Mouse (Mus musculus) macrophage (primary cell): Measurements from ENCODE around the gene Trmo. TPM values are rescaled to one million over a fixed set of nuclear protein-coding genes. Genes with fewer than 3 reads are reported as not detected.
A peak's percentile ranks its signal among the peaks of the same experiment; 100 is the strongest.

Experiments
- H3K27ac ChIP-seq: fragments of 350-480 bp; formaldehyde crosslinking; 2 replicates; pipeline ENCODE4 v1.9.0; 2021
- H3K36me3 ChIP-seq: fragments of 350-480 bp; formaldehyde crosslinking; 2 replicates; pipeline ENCODE4 v1.9.0; 2021; ENCODE audit errors: inconsistent target
- H3K4me3 ChIP-seq: fragments of 350-480 bp; formaldehyde crosslinking; 2 replicates; pipeline ENCODE4 v1.9.0; 2021; ENCODE audit errors: inconsistent target
- H3K79me2 ChIP-seq: fragments of 350-480 bp; formaldehyde crosslinking; 2 replicates; pipeline ENCODE4 v1.9.0; 2021; ENCODE audit errors: inconsistent target
- WGBS: methylation state at CpG from one replicate; pipeline ENCODE4 v1.1.7; 2026; ENCODE audit warnings: inconsistent platforms; ENCODE audit not compliant: missing documents; 5-methylcytosine and 5-hydroxymethylcytosine counted together
- polyA plus RNA-seq: library from polyadenylated mRNA; stranded (reverse); fragments of 250-400 nt; gene quantifications from 3 replicates; pipeline ENCODE4 v1.2.4, GENCODE M21; 2018; ENCODE audit warnings: inconsistent platforms

The Trmo gene
- polyA plus RNA-seq, 1 experiment from 2014 or later, result 3.9 TPM

DNA sequence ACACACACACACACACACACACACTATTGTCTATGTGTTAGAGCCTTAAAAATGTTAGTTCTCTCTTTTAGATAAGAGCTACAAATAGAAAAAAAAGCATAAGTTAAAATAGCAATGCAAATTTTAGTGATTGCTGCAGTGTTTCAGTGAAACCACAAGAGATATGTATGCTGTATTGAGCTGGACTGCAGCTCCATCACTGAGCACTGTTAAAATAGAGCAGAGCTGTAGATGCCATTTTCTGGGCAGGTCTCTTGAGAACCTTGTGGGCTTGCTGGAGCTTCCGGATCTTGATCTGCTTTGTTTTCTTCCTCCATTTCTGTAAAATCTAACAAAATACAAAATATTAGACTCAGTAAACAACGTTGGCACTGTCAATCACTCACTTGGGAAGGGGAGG is 5.2 kb upstream of the Trmo start:
- Histone ChIP-seq H3K79me2 (no peaks in the 10 kb centered on the region), H3K36me3 (no peaks in the 10 kb centered on the region), H3K27ac (no peak overlapping the region), H3K4me3 (no peak overlapping the region)
- 100% methylated on average over 2 of the region's 2 CpGs for WGBS

DNA sequence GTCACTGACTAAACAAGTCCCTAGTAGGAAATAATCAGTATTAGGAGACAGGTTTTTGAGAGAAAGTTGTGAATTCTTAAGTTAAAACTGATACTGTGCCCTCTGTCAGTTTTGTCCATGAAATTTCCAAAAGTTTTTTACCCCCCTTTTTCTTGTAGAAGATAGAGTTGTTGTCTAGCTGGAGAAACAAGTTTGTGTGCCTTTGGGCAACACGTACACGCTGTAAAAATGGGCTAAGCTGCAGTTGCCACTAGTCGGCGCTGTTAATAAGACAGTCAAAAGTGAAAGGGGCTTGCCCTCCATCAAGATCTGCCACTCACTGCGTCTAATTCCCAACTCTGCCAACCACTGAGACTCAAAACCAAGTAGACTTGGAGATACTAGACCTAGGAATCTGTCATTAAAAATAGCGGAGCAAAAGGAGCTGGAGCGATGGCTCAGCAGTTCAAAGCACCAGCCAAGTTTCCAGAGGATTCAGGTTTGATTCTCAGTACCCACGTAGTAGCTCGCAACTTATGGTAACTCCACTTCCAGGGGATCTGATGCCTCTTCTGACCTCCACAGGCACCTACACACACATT is 1.2 kb upstream of the Trmo start:
- H3K36me3 ChIP-seq, result peaks cover 5% of the 10 kb centered on the region; the same call in 1 of the 2 replicates

DNA sequence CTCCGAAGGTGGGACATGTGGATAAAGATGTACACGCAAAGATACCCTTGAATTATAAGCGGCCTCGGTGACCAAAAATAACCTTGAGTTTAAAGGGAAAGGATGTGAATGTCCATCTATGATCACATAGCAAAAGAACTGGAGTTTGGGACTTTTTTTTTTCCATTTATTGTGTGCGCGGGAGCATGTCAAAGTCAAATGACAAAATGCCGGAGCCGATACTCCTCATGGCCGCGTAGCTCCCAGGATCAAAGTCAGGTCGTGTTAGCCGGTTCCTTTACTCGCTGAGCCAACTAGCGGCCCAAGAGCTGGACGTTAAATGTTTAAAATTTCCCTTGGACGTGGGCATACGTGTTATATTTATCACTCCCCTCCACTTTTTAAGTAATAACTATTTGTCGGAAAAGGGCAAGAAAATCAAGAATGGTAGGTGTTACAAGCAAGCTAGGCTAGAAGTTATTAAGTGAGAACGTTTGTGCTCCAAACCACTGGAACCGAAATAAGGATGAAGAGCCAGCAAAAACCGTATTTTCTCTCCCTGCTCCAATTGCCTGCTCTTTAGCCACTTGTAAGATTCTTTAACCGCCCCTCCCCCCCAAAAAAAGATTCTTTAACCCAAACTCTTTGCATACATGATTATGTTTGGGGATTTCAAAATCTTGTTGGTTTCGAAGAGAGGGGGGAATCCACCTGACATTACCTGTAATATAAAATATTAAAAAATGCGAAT is 540 bp upstream of the Trmo start:
- H3K36me3 ChIP-seq, result peaks cover 9% of the 10 kb centered on the region; the same call in 1 of the 2 replicates
- H3K27ac ChIP-seq, result peak overlapping the region; percentile 90
- WGBS, result under 1% methylated on average over 24 of the region's 24 CpGs
- peaks cover 25% of the 10 kb centered on the region for H3K79me2 ChIP-seq
- H3K4me3 ChIP-seq, result peak overlapping the region; percentile 79

More for the DNA sequence above, 1.2 kb upstream of the Trmo start:
- H3K4me3 ChIP-seq, result peak overlapping the region; percentile 79
- H3K79me2 ChIP-seq, result peaks cover 25% of the 10 kb centered on the region
- H3K27ac ChIP-seq, result peak overlapping the region; percentile 90
- WGBS, result 16% methylated on average over 9 of the region's 9 CpGs

DNA sequence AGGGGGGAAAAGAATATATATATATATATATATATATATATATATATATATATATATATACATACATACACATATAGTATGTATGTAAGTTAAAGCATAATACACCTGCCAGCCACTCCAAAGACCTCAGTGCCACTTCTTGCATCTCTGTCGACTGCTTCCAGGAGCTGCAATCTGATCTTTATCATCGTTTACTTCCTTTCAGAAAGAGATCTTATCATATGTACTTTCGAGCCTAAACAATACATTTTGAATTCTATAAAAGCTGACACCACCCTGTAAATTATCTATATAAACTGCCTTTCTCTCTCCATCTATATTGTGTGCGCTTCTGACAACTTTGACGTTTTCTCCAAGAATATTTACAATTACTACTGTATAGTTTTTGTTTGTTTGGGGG is 681 bp downstream of the Trmo start:
- H3K79me2 ChIP-seq, result peaks cover 25% of the 10 kb centered on the region
- WGBS, result 0% methylated on average over 5 of the region's 5 CpGs
- H3K27ac ChIP-seq, result peak overlapping the region; percentile 90
- H3K36me3 ChIP-seq, result peaks cover 19% of the 10 kb centered on the region; the same call in 1 of the 2 replicates
- peak overlapping the region; percentile 79 for H3K4me3 ChIP-seq

DNA sequence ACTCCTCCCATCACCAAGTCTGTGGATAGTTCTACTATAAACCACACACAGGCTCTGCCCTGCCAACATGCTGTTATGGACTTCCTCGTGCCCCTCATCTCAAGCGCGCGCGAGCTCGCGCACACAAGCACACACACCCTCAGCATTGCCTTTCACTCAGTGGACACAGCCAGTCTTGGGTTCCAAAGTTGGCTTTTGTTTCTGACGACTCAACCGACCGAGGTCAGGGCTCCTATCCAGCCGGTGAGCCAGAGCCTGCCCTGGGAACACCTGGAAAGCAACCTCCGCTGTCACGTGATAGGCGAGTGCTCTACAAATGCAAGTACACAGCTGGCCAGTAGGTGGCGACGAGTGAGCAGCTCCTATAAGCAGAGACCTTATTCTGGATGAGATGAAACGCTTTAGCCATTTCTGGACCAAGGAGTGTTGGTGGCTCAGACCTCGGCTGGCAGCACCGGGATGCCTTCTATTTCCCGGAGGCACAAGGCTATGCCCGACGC is 14.3 kb downstream of the Trmo start:
- H3K36me3 ChIP-seq, result peaks cover 39% of the 10 kb centered on the region; the same call in 1 of the 2 replicates
- 26% methylated on average over 22 of the region's 22 CpGs for WGBS

DNA sequence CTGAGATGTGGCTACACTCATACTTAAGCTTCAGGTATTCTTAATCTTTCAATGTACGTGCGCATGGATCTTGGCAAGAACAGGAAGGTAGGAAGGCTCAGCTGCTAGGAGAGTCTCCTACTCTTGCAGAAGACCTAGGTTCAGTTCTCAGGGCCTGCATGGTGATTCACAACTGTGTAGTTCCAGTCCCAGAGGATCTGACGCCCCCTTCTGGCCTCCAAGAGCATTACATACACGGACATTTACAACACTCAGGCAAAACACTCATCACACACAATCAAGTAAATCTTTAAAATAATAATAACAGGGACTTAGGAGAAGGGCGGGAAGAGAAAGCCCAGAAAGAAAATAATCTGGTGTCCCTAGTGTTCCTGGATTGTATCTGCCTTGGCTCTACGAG is 14.8 kb downstream of the Trmo start:
- peaks cover 34% of the 10 kb centered on the region; the same call in 1 of the 2 replicates for H3K36me3 ChIP-seq
- 61% methylated on average over 6 of the region's 6 CpGs for WGBS
- H3K4me3 ChIP-seq, result no peak overlapping the region
- H3K27ac ChIP-seq, result no peak overlapping the region
- no peaks in the 10 kb centered on the region for H3K79me2 ChIP-seq

More for the DNA sequence above, 14.3 kb downstream of the Trmo start:
- H3K4me3 ChIP-seq, result no peak overlapping the region; the same call in 1 of the 2 replicates
- H3K79me2 ChIP-seq, result no peaks in the 10 kb centered on the region
- no peak overlapping the region for H3K27ac ChIP-seq

DNA sequence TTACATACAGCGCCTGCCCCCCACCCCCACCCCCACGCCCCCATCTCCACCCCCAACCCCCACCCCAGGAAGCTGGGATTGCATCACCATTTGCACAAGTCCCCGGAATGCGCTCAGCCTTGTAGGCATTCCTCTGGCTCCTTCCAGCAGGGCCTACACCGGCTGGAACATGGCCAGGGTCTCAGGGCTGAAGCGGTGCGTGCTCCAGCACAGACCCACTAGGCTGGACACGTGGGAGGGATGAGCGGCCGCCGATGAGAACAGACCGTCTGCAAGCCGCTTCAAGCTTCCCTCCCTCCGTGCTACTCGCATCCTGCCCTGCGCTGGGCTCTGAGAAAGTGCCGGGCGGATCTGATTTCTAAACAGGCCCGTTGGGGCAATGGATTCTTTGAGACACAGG is 18.2 kb downstream of the Trmo start:
- H3K4me3 ChIP-seq, result no peak overlapping the region
- WGBS, result 15% methylated on average over 16 of the region's 19 CpGs

DNA sequence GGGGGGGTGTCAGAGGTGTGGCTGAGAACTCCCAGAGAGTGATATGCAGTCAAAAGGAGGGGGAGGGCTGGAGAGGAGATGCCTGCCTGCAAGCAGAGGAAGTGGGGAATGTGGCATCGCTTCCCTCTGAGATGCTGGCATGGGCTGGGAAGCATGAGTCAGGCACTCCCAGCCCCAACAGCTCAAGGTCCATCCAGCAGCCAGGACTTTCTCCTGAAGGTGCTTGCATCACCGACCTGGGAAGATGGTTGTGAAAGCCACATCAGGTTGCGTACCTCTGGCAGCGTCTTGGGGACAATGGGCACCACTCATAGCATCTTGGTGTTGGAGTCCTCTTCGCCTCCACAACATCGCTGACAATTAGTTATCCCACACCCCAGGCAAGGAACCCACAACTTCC is 18.8 kb downstream of the Trmo start:
- 40% methylated on average over 6 of the region's 6 CpGs for WGBS
- no peak overlapping the region for H3K4me3 ChIP-seq

More for the DNA sequence above, 18.2 kb downstream of the Trmo start:
- H3K79me2 ChIP-seq, result no peaks in the 10 kb centered on the region
- H3K36me3 ChIP-seq, result no peaks in the 10 kb centered on the region; the same call in 1 of the 2 replicates
- H3K27ac ChIP-seq, result no peak overlapping the region

DNA sequence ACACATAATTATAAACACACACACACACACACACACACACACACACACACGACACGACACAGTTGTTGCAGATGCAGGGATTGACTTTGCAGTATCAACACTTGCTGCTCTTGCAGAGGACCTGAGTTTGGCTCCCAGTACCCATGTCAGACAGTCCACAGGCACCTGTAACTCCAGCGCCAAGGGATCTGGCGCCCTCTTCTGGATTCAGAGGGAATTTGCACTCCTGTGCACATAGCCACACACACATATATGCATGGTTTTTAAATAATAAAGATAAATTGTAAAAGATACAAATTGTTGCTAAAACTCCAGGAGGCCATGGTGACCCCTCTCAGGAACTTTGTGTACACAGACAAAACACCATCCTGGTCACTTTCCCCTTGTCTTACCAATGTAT is 20.2 kb downstream of the Trmo start:
- H3K36me3 ChIP-seq, result no peaks in the 10 kb centered on the region
- H3K4me3 ChIP-seq, result no peak overlapping the region
- WGBS, result 65% methylated on average over 4 of the region's 4 CpGs
- H3K27ac ChIP-seq, result no peak overlapping the region
- H3K79me2 ChIP-seq, result no peaks in the 10 kb centered on the region

More for the DNA sequence above, 18.8 kb downstream of the Trmo start:
- Histone ChIP-seq H3K36me3 (no peaks in the 10 kb centered on the region), H3K79me2 (no peaks in the 10 kb centered on the region), H3K27ac (no peak overlapping the region)

DNA sequence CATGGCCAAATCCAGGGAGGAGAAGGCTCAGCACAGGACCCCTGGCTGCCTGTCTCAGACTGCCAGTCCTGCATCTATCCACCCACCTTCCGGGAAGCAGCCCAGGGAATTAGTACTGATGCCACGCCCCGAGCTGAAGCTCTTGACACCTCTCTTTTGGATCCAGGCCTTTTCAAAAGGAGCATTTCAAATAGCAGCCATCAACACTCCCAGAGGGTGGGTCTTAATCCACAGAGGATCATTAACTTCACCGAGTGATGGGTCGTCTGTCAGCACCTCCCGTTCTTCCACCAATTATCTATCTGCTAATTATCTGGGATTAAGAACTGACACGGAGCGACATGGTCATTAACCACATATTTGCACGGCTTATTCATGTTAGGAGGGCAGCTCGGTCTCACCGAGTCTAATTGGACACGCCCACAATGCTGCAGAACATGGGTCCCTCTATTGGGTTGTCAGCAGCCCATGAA is 21.7 kb downstream of the Trmo start:
- no peaks in the 10 kb centered on the region for H3K36me3 ChIP-seq
- no peaks in the 10 kb centered on the region for H3K79me2 ChIP-seq
- 35% methylated on average over 12 of the region's 12 CpGs for WGBS
- no peak overlapping the region for H3K4me3 ChIP-seq
- H3K27ac ChIP-seq, result no peak overlapping the region

DNA sequence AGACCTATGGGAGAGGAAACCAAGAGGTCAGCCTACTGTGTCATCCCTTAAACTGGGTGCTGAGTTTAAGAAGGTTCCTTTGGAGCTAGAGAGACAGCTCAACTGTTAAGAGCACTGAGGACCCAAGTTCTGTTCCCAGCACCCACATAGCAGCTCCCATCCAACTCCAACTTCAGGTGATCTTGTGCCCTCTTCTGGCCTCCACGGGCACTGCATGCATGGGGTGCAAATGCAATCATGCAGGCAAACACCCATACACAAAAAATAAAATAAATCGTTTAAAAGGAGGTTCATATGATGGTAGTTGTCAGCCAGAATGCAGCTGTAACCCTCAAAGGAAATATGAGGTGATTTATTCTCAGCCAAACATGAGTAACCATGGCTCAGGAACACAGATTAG is 24.9 kb downstream of the Trmo start:
- Histone ChIP-seq H3K27ac (no peak overlapping the region), H3K4me3 (no peak overlapping the region), H3K79me2 (no peaks in the 10 kb centered on the region), H3K36me3 (no peaks in the 10 kb centered on the region)
- 94% methylated on average over 2 of the region's 2 CpGs for WGBS

DNA sequence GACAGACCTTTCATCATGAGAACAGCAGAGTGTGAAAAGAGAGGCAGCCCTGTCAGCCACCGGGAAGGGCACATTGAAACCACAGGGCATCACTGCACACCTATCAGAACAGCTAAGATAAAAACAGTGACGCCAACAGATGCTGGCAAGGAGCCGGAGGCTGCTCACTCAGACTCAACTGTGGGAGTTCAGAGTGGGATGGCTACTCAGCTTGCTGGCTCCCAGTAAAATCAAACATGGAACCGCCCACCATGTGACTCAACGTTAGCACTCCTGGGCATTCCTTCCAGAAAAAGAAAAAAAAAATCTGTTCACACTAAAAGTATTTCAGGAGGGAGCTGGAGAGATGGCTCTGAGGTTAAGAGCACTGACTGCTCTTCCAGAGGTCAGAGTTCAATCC is 28.0 kb downstream of the Trmo start:
- no peak overlapping the region for H3K4me3 ChIP-seq
- 83% methylated on average over 5 of the region's 5 CpGs for WGBS
- no peak overlapping the region for H3K27ac ChIP-seq
- no peaks in the 10 kb centered on the region for H3K36me3 ChIP-seq
- no peaks in the 10 kb centered on the region for H3K79me2 ChIP-seq

DNA sequence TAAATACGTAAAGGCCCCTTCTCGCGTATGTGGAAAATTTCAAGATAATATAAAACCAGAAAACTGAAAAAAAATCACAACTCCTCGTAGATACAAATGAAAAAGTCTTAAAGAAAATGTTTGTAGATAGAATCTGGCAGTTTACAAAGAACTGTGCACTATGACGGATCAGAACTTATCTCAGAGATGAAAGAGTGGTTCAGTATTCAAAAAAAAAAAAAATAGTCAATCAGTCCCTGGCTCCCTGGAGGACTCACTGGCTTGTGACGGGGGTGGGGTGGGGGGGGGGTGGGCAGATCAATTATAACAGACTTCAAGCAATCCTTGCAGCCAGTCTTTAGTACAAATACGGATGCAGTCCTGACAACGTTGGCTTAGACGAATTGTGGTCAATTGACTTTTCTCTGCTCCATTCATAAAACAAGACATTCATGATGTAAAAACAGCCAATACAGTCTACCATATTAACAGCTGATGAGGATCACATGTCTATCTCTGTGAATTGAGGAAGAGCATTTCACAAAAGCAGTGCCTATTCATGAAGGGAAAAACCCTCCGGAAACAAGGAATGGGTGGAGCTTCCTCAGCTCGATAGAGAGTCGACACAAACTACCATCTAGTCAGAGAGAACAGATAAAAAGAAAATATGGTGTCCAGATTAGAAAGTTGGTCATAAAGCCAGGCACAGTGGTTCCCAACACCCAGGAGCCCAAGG is 29.5 kb downstream of the Trmo start:
- H3K79me2 ChIP-seq, result no peaks in the 10 kb centered on the region
- H3K4me3 ChIP-seq, result no peak overlapping the region
- WGBS, result 79% methylated on average over 12 of the region's 12 CpGs
- H3K36me3 ChIP-seq, result no peaks in the 10 kb centered on the region
- H3K27ac ChIP-seq, result no peak overlapping the region

DNA sequence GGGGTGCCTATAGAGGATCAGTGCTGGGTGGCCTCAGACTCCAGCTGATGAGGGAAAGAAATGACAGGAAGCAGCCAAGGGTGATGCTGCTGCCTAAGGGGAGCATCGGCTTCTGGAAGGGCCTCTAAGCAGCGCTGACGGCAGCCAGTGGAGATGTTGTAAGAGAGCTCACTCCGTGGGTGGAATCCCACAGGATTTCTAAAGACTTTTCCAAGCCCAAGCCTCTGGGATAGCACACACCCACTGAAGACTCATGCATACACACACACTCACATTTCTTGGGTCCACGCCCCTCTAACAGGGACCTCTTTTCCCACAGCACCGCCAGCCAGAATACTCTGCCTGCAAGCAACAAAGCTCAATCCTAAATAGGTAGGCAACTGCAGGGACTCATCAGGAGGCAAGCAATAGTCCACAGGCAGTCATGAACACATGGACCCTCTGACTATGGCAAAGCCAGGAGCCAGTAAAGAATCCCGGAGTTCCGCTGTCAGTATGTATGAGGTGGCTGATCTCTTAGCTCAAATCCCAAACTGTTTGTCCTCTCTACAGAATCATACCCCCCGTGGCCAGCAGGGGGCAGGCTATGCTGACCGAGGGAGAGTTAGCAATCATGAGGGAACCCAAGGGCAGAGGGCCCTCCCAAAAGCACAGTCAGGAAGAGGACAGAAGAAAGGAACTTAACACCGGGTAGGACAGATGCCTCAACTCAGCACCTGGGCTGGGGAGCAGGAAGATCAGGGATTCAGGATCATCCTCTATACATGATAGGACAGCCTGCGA is 32.7 kb downstream of the Trmo start:
- no peaks in the 10 kb centered on the region for H3K79me2 ChIP-seq
- no peak overlapping the region for H3K27ac ChIP-seq
- WGBS, result 57% methylated on average over 12 of the region's 12 CpGs
- H3K4me3 ChIP-seq, result no peak overlapping the region
- H3K36me3 ChIP-seq, result no peaks in the 10 kb centered on the region
